Mouse (Mus musculus): Measurements from ENCODE around the gene Gm10217. TPM values are rescaled to one million over a fixed set of nuclear protein-coding genes. Genes with fewer than 3 reads are reported as not detected.

The Gm10217 gene
- not detected in 2 replicates for polyA plus RNA-seq (2014; fragmentation: Nextera tagmentation; extraction: Ambion mirVana)

DNA sequence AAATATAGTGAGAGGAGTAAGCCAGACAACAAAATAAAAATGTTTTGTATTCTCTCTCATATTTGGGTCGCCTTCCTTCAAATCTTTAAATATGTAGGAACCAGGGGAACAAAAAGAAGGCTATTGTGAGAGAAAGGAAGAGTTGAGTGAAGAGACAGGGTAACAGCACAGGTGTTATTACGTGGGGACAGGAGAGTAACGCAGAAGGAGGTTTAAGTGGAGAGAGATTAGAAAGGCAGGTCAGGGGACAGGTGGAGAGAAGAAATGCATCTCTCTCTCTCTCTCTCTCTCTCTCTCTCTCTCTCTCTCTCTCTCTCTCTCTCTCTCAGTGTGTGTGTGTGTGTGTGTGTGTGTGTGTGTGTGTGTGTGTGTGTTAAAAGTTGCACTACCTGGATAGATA, at the start of gene Gm10217:
Gm10217 (plus strand) TSS at position 301 of the 400 bp plus-strand sequence.
- H3K9me3 ChIP-seq (replicated peaks; ENCODE audit: control insufficient read depth, low read length) = no peaks in the 10 kb centered on the region
- H3K4me2 ChIP-seq = no peak within 1 kb of the TSS
- H3K36me3 ChIP-seq (ENCODE audit: control insufficient read depth, insufficient read depth, low read length) = no peaks in the 10 kb centered on the region
- H3K4me3 ChIP-seq (ENCODE audit: low read depth, low read length) = no peak within 1 kb of the TSS
- H3K27me3 ChIP-seq (ENCODE audit: control insufficient read depth, insufficient read depth, low read length) = no peaks in the 10 kb centered on the region
- H3K9ac ChIP-seq (ENCODE audit: low read depth, low read length) = no peak within 1 kb of the TSS
- H3K27ac ChIP-seq (ENCODE audit: low read depth, low read length) = no peak within 1 kb of the TSS
- ATAC-seq (replicated peaks; ENCODE audit: insufficient number of reproducible peaks, low FRiP score, low TSS enrichment) = no peak
- 77% methylated on average over 3 of the region's 3 CpGs for WGBS (ENCODE audit: insufficient replicate concordance)
- peaks cover 6% of the 10 kb centered on the region for H3K4me1 ChIP-seq (ENCODE audit: control insufficient read depth, insufficient read depth, low read length)

DNA sequence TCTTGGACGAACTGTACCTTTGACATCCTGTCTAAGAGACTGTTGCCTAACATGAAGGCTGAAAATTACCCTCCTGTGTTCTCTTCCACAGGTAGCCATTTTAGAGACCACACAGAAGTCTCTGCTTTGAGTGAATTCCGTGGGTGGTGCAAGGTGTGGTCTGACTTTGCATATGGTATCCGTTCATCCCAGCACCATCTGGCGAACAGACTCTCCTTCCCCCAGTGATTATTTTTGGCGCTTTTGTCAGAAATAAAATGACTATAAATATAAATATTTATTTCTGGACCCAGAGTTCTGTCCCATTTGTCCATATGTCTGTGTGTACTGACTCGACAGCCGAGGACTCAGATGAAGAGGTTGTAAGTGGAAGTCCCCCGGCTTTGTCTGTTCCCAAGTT, 39.3 kb upstream of the Gm10217 start:
- ATAC-seq (replicated peaks; ENCODE audit: insufficient number of reproducible peaks, low FRiP score, low TSS enrichment) = no peak
- Histone ChIP-seq H3K27ac (ENCODE audit: low read depth, low read length) (no peak overlapping the region), H3K4me1 (ENCODE audit: control insufficient read depth, insufficient read depth, low read length) (no peaks in the 10 kb centered on the region), H3K9ac (ENCODE audit: low read depth, low read length) (no peak overlapping the region), H3K4me3 (ENCODE audit: low read depth, low read length) (no peak overlapping the region), H3K36me3 (ENCODE audit: control insufficient read depth, insufficient read depth, low read length) (no peaks in the 10 kb centered on the region), H3K4me2 (no peak overlapping the region), H3K9me3 (replicated peaks; ENCODE audit: control insufficient read depth, low read length) (no peaks in the 10 kb centered on the region), H3K27me3 (ENCODE audit: control insufficient read depth, insufficient read depth, low read length) (no peaks in the 10 kb centered on the region)
- 81% methylated on average over 8 of the region's 8 CpGs for WGBS (ENCODE audit: insufficient replicate concordance)

DNA sequence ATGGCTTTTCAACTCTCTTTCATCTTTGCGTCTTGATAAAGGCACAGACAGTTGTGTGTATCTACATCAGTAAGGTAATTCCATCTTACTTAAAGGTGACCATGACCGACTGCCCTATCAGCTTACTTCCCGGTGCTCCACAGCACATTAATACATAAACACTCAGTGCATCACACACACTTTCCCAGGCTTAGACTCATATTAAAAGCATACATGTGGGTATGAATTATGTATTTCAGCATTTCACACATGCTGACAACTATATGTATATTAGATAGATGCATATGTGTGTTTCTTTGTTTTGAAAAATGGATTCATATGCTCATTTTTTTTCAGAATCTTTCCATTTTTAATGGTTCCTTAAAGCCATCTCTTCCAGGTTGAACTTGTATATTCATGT, 23.8 kb upstream of the Gm10217 start:
- Histone ChIP-seq H3K9ac (ENCODE audit: low read depth, low read length) (no peak overlapping the region), H3K4me3 (ENCODE audit: low read depth, low read length) (no peak overlapping the region), H3K36me3 (ENCODE audit: control insufficient read depth, insufficient read depth, low read length) (no peaks in the 10 kb centered on the region), H3K27ac (ENCODE audit: low read depth, low read length) (no peak overlapping the region), H3K9me3 (replicated peaks; ENCODE audit: control insufficient read depth, low read length) (no peaks in the 10 kb centered on the region), H3K4me1 (ENCODE audit: control insufficient read depth, insufficient read depth, low read length) (no peaks in the 10 kb centered on the region), H3K4me2 (no peak overlapping the region), H3K27me3 (ENCODE audit: control insufficient read depth, insufficient read depth, low read length) (no peaks in the 10 kb centered on the region)
- WGBS (ENCODE audit: insufficient replicate concordance) = 76% methylated on average over 3 of the region's 3 CpGs
- ATAC-seq (replicated peaks; ENCODE audit: insufficient number of reproducible peaks, low FRiP score, low TSS enrichment) = no peak

DNA sequence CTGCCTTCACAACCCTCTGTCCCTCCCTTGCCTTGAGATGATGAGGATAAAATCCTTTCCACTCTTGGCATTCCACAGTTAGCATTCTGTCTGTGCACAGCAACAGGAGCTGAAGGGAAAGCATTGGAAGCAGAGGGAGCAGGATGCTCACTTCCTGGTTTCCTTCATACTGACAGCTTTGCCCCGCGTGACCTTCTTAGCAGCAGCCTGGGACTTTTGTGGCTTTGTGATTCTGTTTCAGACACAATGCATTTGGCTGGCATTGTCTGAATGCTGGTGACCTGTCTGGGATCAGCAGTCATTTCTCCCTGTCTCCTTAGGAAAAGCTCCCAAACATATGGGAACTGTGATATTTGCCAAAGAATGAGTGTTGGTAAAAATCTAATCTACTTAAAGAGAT, 4.8 kb upstream of the Gm10217 start:
- H3K27ac ChIP-seq (ENCODE audit: low read depth, low read length) = no peak overlapping the region
- peaks cover 9% of the 10 kb centered on the region for H3K4me1 ChIP-seq (ENCODE audit: control insufficient read depth, insufficient read depth, low read length)
- H3K36me3 ChIP-seq (ENCODE audit: control insufficient read depth, insufficient read depth, low read length) = no peaks in the 10 kb centered on the region
- no peak overlapping the region for H3K4me3 ChIP-seq (ENCODE audit: low read depth, low read length)
- H3K27me3 ChIP-seq (ENCODE audit: control insufficient read depth, insufficient read depth, low read length) = no peaks in the 10 kb centered on the region
- no peak for ATAC-seq (replicated peaks; ENCODE audit: insufficient number of reproducible peaks, low FRiP score, low TSS enrichment)
- H3K9ac ChIP-seq (ENCODE audit: low read depth, low read length) = no peak overlapping the region
- H3K4me2 ChIP-seq = no peak overlapping the region
- no peaks in the 10 kb centered on the region for H3K9me3 ChIP-seq (replicated peaks; ENCODE audit: control insufficient read depth, low read length)
- WGBS (ENCODE audit: insufficient replicate concordance) = 16% methylated on average over 2 of the region's 2 CpGs

DNA sequence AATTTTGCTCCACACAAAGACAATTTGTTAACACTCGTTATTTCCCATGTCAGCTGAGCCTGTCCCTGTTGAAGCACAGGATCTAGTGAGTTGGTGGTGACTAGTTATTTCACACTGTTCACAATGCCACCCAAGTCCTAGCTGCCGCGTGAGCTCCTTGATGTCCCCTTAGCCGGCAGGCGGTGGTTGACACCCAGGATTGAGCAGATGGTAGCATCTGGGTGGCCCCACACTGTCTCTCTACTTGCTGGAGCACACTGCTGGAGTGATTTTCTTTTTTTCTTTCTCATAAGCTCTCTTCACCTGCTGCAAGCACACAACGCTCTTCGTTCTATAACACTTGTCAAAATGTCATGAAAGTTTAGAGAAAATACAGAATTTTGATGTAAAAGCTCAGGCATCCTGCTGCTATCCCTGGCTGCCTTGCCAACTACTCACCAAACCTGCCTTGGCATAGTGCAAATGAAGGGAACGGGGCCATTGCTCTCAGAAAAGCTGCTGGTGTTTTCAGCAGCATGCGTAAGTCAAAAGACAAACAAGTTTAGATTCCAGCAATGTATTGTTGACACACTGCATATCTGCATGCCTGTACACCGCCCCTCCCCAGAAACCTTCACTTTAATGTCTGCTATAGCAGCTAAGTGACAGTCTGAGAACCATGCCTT, 3.4 kb upstream of the Gm10217 start:
- Histone ChIP-seq H3K36me3 (ENCODE audit: control insufficient read depth, insufficient read depth, low read length) (no peaks in the 10 kb centered on the region), H3K9me3 (replicated peaks; ENCODE audit: control insufficient read depth, low read length) (no peaks in the 10 kb centered on the region), H3K4me2 (no peak overlapping the region), H3K27me3 (ENCODE audit: control insufficient read depth, insufficient read depth, low read length) (no peaks in the 10 kb centered on the region), H3K4me1 (ENCODE audit: control insufficient read depth, insufficient read depth, low read length) (peaks cover 9% of the 10 kb centered on the region), H3K9ac (ENCODE audit: low read depth, low read length) (no peak overlapping the region), H3K27ac (ENCODE audit: low read depth, low read length) (no peak overlapping the region), H3K4me3 (ENCODE audit: low read depth, low read length) (no peak overlapping the region)
- WGBS (ENCODE audit: insufficient replicate concordance) = 76% methylated on average over 10 of the region's 10 CpGs
- ATAC-seq (replicated peaks; ENCODE audit: insufficient number of reproducible peaks, low FRiP score, low TSS enrichment) = no peak

DNA sequence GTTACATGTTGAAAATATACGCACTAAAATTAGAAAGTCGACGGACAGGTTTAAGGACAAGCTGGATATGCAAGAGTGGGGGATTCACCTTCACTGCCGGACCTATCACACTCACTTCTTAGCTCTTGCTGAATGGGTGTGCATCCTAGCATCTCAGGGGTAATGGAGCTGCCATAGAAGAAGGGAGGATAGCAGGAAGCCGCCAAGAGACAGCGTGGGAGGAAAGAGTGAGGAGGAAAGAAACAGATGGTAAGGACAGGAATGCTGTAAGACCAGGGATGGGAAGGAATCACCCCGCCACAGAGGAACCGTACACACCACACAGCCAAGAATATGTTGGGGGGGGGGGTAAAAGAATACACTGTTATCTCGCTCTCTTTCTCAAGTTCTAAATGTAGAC, 1.1 kb downstream of the Gm10217 start:
- H3K36me3 ChIP-seq (ENCODE audit: control insufficient read depth, insufficient read depth, low read length) = no peaks in the 10 kb centered on the region
- no peak overlapping the region for H3K4me2 ChIP-seq
- H3K27ac ChIP-seq (ENCODE audit: low read depth, low read length) = no peak overlapping the region
- no peak overlapping the region for H3K9ac ChIP-seq (ENCODE audit: low read depth, low read length)
- H3K9me3 ChIP-seq (replicated peaks; ENCODE audit: control insufficient read depth, low read length) = no peaks in the 10 kb centered on the region
- H3K4me3 ChIP-seq (ENCODE audit: low read depth, low read length) = no peak overlapping the region
- H3K4me1 ChIP-seq (ENCODE audit: control insufficient read depth, insufficient read depth, low read length) = no peaks in the 10 kb centered on the region
- no peak for ATAC-seq (replicated peaks; ENCODE audit: insufficient number of reproducible peaks, low FRiP score, low TSS enrichment)
- 79% methylated on average over 9 of the region's 9 CpGs for WGBS (ENCODE audit: insufficient replicate concordance)
- H3K27me3 ChIP-seq (ENCODE audit: control insufficient read depth, insufficient read depth, low read length) = no peaks in the 10 kb centered on the region

DNA sequence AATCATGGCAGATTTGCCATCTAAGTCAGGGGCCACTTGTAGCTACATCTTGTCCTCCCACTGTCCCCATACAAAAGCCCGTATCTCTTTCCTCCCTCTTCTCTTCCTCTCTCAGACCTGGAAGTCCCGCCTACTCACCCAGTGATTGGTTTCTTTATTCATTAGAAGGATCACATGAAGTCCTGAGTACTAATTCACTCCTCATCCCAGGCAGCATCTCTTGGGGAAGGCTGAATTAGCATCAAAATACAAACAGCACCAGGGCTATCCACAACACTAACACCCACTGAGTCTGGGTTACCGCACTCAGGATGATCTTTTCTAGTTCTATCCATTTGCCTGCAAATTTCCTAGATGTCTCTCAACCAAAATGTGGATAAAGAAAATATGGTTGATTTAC, 4.0 kb downstream of the Gm10217 start:
- Histone ChIP-seq H3K9ac (ENCODE audit: low read depth, low read length) (no peak overlapping the region), H3K36me3 (ENCODE audit: control insufficient read depth, insufficient read depth, low read length) (no peaks in the 10 kb centered on the region), H3K27ac (ENCODE audit: low read depth, low read length) (no peak overlapping the region), H3K4me2 (no peak overlapping the region), H3K4me3 (ENCODE audit: low read depth, low read length) (no peak overlapping the region), H3K4me1 (ENCODE audit: control insufficient read depth, insufficient read depth, low read length) (no peaks in the 10 kb centered on the region), H3K27me3 (ENCODE audit: control insufficient read depth, insufficient read depth, low read length) (no peaks in the 10 kb centered on the region), H3K9me3 (replicated peaks; ENCODE audit: control insufficient read depth, low read length) (no peaks in the 10 kb centered on the region)
- WGBS (ENCODE audit: insufficient replicate concordance) = 61% methylated on average over 3 of the region's 3 CpGs
- no peak for ATAC-seq (replicated peaks; ENCODE audit: insufficient number of reproducible peaks, low FRiP score, low TSS enrichment)

DNA sequence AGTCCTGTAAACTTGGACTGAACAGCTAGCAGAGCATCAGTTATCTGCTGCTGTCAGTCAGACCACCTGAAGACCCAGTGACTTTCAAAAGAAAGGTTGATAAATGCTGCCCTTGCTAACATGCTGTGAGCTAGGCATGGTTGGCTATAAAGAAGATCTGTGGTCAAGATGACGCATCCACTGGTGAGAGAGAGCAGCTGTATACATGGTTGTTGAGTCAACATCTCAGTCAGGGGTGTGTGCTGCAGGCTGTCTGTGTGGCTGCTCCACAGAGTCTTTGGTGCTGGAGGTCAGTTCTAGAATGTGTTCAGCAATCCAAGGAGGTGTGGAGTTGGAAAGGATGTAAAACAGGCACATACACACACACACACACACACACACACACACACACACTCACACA, 12.2 kb downstream of the Gm10217 start:
- ATAC-seq (replicated peaks; ENCODE audit: insufficient number of reproducible peaks, low FRiP score, low TSS enrichment) = no peak

DNA sequence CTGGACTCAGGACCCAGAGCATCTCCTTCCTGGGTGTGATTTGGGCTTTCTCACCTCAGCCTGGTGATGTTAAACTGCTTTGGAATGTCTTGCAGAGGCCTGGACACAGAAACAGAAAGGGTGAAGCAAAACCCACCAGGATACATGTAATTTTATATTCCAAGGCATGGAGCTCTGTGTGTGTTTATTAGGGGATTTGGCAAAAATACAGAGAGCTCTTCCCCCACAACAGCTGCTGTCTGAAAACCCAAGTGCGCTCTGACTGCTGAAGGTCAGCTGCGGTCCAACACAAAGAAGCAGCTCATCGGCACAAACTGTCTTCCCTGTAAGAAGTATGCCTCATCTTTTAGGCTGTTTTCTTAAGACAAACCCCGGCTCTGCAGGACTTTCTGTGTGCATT, 15.9 kb downstream of the Gm10217 start:
- Histone ChIP-seq H3K27me3 (ENCODE audit: control insufficient read depth, insufficient read depth, low read length) (no peaks in the 10 kb centered on the region), H3K9ac (ENCODE audit: low read depth, low read length) (no peak overlapping the region), H3K4me3 (ENCODE audit: low read depth, low read length) (no peak overlapping the region), H3K4me2 (no peak overlapping the region), H3K9me3 (replicated peaks; ENCODE audit: control insufficient read depth, low read length) (no peaks in the 10 kb centered on the region), H3K4me1 (ENCODE audit: control insufficient read depth, insufficient read depth, low read length) (no peaks in the 10 kb centered on the region), H3K27ac (ENCODE audit: low read depth, low read length) (no peak overlapping the region), H3K36me3 (ENCODE audit: control insufficient read depth, insufficient read depth, low read length) (no peaks in the 10 kb centered on the region)
- no peak for ATAC-seq (replicated peaks; ENCODE audit: insufficient number of reproducible peaks, low FRiP score, low TSS enrichment)
- 79% methylated on average over 4 of the region's 4 CpGs for WGBS (ENCODE audit: insufficient replicate concordance)

More for the DNA sequence above, 12.2 kb downstream of the Gm10217 start:
- H3K27ac ChIP-seq (ENCODE audit: low read depth, low read length) = no peak overlapping the region
- no peaks in the 10 kb centered on the region for H3K9me3 ChIP-seq (replicated peaks; ENCODE audit: control insufficient read depth, low read length)
- no peaks in the 10 kb centered on the region for H3K4me1 ChIP-seq (ENCODE audit: control insufficient read depth, insufficient read depth, low read length)
- no peak overlapping the region for H3K9ac ChIP-seq (ENCODE audit: low read depth, low read length)
- 76% methylated on average over 1 of the region's 1 CpGs for WGBS (ENCODE audit: insufficient replicate concordance)
- no peaks in the 10 kb centered on the region for H3K27me3 ChIP-seq (ENCODE audit: control insufficient read depth, insufficient read depth, low read length)
- H3K4me2 ChIP-seq = no peak overlapping the region
- no peaks in the 10 kb centered on the region for H3K36me3 ChIP-seq (ENCODE audit: control insufficient read depth, insufficient read depth, low read length)
- H3K4me3 ChIP-seq (ENCODE audit: low read depth, low read length) = no peak overlapping the region

Data from heart, embryonic 11.5 days (tissue).